Mouse (Mus musculus): ENCODE measurements at regions not wholly inside any gene's neighbourhood (a gene's known extent, or its start where the extent isn't known, plus 50 kb on each side); places are given as distances from the start of the nearest gene placed in this dataset.

- 93% methylated on average over 10 of the region's 10 CpGs for WGBS
- Histone ChIP-seq H3K27ac (ENCODE audit: insufficient read depth, low read length) (no peak overlapping the region), H3K36me3 (ENCODE audit: control insufficient read depth, insufficient read depth, low read length) (no peaks in the 10 kb centered on the region), H3K4me1 (ENCODE audit: control insufficient read depth, insufficient read depth, insufficient read length) (no peaks in the 10 kb centered on the region), H3K4me3 (ENCODE audit: extremely low read depth, insufficient read depth, insufficient read length) (no peak overlapping the region), H3K27me3 (ENCODE audit: control insufficient read depth, insufficient read depth, low read length) (no peaks in the 10 kb centered on the region)
- DNase-seq (ENCODE audit: low read depth in 1 of 2, low spot score in 2 of 2) = no peak
- no peak for TF ChIP-seq POLR2A (IDR thresholded peaks at IDR 0.05; ENCODE audit: low read depth, low read length)
These were observed 59.7 kb upstream of the Kazn start for GRCm38 (mm10) chr4:142298770-142299337.

- no peak overlapping the region for H3K4me3 ChIP-seq (ENCODE audit: extremely low read depth, insufficient read depth, insufficient read length)
- no peaks in the 10 kb centered on the region for H3K4me1 ChIP-seq (ENCODE audit: control insufficient read depth, insufficient read depth, insufficient read length)
- no peak overlapping the region for H3K27ac ChIP-seq (ENCODE audit: insufficient read depth, low read length)
- no peaks in the 10 kb centered on the region for H3K36me3 ChIP-seq (ENCODE audit: control insufficient read depth, insufficient read depth, low read length)
- 90% methylated on average over 7 of the region's 7 CpGs for WGBS
- no peak for TF ChIP-seq CTCF (IDR thresholded peaks at IDR 0.05; ENCODE audit: extremely low read depth, insufficient read depth, insufficient read length, insufficient replicate concordance)
- TF ChIP-seq POLR2A (IDR thresholded peaks at IDR 0.05; ENCODE audit: low read depth, low read length) = no peak
- no peaks in the 10 kb centered on the region for H3K27me3 ChIP-seq (ENCODE audit: control insufficient read depth, insufficient read depth, low read length)
- DNase-seq (ENCODE audit: low read depth in 1 of 2, low spot score in 2 of 2) = no peak
These were observed 53.6 kb upstream of the Kazn start for GRCm38 (mm10) chr4:142292760-142293159.

- WGBS = 88% methylated on average over 9 of the region's 9 CpGs
These were observed 53.1 kb upstream of the Kazn start for GRCm38 (mm10) chr4:142292334-142292733.

GRCm38 (mm10) chr4:142291366-142291765 lies 52.2 kb upstream of the Kazn start:
- H3K4me1 ChIP-seq (ENCODE audit: control insufficient read depth, insufficient read depth, insufficient read length) = no peaks in the 10 kb centered on the region
- H3K36me3 ChIP-seq (ENCODE audit: control insufficient read depth, insufficient read depth, low read length) = no peaks in the 10 kb centered on the region
- H3K4me3 ChIP-seq (ENCODE audit: extremely low read depth, insufficient read depth, insufficient read length) = no peak overlapping the region
- TF ChIP-seq POLR2A (IDR thresholded peaks at IDR 0.05; ENCODE audit: low read depth, low read length) = no peak
- no peak for TF ChIP-seq CTCF (IDR thresholded peaks at IDR 0.05; ENCODE audit: extremely low read depth, insufficient read depth, insufficient read length, insufficient replicate concordance)
- H3K27me3 ChIP-seq (ENCODE audit: control insufficient read depth, insufficient read depth, low read length) = no peaks in the 10 kb centered on the region
- no peak for DNase-seq (ENCODE audit: low read depth in 1 of 2, low spot score in 2 of 2)
- no peak overlapping the region for H3K27ac ChIP-seq (ENCODE audit: insufficient read depth, low read length)
- 80% methylated on average over 3 of the region's 3 CpGs for WGBS

More at GRCm38 (mm10) chr4:142292334-142292733, 53.1 kb upstream of the Kazn start:
- Histone ChIP-seq H3K27ac (ENCODE audit: insufficient read depth, low read length) (no peak overlapping the region), H3K4me1 (ENCODE audit: control insufficient read depth, insufficient read depth, insufficient read length) (no peaks in the 10 kb centered on the region), H3K27me3 (ENCODE audit: control insufficient read depth, insufficient read depth, low read length) (no peaks in the 10 kb centered on the region), H3K4me3 (ENCODE audit: extremely low read depth, insufficient read depth, insufficient read length) (no peak overlapping the region), H3K36me3 (ENCODE audit: control insufficient read depth, insufficient read depth, low read length) (no peaks in the 10 kb centered on the region)
- TF ChIP-seq POLR2A (IDR thresholded peaks at IDR 0.05; ENCODE audit: low read depth, low read length) (no peak), CTCF (IDR thresholded peaks at IDR 0.05; ENCODE audit: extremely low read depth, insufficient read depth, insufficient read length, insufficient replicate concordance) (no peak)
- DNase-seq (ENCODE audit: low read depth in 1 of 2, low spot score in 2 of 2) = no peak
